Mouse (Mus musculus): Measurements from ENCODE around the gene Tmem54.

GRCm38 (mm10) chr4:129149321-129149720 lies 44.0 kb downstream of the Tmem54 start:
- TF ChIP-seq EP300 (IDR thresholded peaks at IDR 0.05; ENCODE audit: insufficient read depth, low read depth, low read length) (no peak), CTCF (IDR thresholded peaks at IDR 0.05) (no peak), POLR2A (IDR thresholded peaks at IDR 0.05; ENCODE audit: insufficient read depth, low read depth, low read length) (no peak)
